Mouse (Mus musculus): Measurements from ENCODE around the gene C2cd5.

C2cd5 gene

DNA sequence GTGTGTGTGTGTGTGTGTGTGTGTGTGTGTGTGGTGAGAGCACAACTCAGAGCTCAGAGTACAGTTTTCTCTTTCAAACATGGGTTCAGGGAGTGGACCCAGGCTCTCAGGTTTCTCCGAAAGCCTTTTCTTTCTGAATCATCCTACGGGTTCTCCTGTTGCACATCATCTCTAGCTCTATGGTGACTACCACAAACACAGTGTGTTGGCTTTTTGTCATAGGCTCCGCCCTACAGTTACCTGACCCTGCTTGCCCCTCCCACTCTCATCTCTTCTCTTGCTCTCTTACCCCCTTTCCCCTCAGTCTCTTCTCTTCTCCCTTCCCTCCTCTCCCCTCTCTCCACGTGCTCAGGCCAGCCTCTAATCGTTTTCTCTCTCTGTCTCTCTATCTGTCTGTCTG is 15.6 kb upstream of the C2cd5 start:
- DNase-seq (ENCODE audit: low read depth, low spot score) = no peak

DNA sequence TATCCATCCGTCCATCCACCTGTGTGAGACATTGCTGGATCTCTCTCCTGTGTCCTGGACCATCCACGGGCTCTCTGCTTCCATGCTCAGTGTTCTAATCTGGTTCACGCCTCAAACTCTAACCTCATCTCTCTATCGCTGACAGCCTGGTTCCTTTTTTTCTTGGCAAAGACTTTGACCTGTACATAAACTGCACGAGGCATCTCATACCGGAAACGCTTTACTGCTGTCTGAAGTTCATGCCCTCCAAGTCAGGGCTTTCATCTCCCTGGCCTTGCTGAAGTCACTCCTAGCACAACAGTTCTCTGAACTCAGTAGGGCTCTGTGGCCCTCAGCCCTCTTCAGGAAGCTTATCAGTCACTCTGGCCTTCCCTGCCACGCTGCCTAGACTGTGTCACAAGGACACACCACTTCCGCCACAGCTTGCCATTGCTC is 15.1 kb upstream of the C2cd5 start:
- no peak for DNase-seq (ENCODE audit: low read depth, low spot score)

DNA sequence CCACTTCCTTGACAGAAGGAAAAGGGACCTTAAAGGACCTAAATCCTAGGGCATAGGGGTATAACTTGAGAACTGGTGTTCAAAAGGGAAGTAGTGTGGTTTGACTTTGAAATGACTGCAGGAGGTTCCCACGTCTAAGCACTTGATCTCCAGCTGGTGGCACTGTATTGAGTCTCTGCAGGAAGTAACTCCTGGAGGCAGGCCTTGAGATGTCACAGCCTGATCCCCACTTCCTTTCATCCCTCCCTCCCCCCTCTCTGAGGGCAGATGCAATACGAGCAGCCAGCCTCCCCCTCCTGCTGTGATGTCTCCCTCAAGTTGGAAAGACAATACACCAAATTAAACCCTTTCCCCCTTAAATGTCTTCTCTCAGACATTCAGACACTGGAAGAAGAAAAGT is 14.6 kb upstream of the C2cd5 start:
- DNase-seq (ENCODE audit: low read depth, low spot score) = no peak

DNA sequence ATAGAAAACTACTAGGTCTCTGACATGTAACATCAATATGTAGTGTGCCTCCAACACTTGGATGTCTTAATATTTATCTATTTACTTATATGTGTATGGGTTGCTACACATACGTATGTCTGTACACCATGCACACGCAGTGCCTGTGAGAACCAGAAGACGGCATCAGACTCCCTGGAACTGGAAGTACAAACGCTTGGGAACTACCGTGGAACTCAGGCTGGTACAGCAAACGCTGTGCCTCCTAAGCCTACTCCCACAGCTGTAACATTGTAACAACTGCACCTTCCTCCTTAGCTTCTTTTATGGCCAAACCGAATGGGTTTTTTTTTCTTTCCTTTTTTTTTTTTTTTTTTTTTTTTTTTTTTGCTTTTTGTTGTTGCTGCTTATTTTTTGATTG is 10.4 kb upstream of the C2cd5 start:
- DNase-seq (ENCODE audit: low read depth, low spot score) = no peak

DNA sequence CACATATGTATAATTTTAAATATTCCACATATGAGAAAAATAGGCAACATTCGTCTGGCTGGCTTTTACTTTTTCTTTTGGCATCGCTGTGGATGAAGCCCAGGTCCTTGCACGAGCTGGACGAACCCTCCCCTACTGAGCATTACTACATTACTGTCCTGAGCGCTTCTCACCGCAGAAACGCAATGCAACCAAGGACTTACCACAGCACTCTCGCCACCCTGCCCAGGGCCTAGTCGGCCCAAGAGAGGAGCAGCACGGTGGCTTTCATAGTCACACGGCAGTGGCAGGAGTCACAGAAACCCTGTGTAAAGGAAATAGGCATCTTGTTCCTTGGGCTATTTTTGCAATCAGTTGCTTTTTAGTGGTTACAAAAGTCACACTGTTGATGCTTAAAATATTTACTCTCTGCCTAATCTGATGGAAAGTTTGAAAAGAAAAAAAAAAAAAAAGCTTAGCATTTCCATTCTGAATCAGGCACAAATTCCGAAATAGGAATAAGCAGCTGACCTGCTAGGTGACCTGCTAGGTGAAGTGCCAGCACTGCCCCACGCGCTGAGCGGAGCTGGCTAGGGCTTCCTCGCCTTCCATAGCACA is 9.8 kb upstream of the C2cd5 start:
- no peak for DNase-seq (ENCODE audit: low read depth, low spot score)

DNA sequence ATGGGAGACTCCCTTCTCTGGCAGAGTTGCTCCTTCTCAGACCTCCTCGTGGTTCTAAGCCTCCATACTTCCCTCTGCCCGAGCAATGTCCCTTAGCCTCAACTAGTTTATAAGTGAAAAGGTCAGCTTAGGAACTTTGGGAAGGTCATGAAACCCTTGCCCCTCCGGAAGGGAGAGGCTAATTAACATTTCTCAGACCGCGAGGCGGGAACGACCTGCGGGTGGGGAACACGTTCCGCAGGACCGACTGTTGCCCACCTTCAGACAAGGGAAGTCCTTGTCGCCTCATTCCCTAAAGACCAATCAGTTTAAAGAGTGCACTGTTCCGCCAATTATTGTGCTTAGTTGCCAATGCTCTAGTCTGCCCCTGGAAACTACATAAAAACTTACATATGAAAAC is 8.1 kb upstream of the C2cd5 start:
- no peak for DNase-seq (ENCODE audit: low read depth, low spot score)

GRCm38 (mm10) chr6:143107611-143108010 is 7.7 kb upstream of the C2cd5 start:
- DNase-seq (ENCODE audit: low read depth, low spot score) = no peak

- DNase-seq (ENCODE audit: low read depth, low spot score) = no peak
These were observed 5.8 kb upstream of the C2cd5 start for GRCm38 (mm10) chr6:143105766-143106165.

GRCm38 (mm10) chr6:143103981-143104680 is 4.2 kb upstream of the C2cd5 start:
- no peak for DNase-seq (ENCODE audit: low read depth, low spot score)

DNA sequence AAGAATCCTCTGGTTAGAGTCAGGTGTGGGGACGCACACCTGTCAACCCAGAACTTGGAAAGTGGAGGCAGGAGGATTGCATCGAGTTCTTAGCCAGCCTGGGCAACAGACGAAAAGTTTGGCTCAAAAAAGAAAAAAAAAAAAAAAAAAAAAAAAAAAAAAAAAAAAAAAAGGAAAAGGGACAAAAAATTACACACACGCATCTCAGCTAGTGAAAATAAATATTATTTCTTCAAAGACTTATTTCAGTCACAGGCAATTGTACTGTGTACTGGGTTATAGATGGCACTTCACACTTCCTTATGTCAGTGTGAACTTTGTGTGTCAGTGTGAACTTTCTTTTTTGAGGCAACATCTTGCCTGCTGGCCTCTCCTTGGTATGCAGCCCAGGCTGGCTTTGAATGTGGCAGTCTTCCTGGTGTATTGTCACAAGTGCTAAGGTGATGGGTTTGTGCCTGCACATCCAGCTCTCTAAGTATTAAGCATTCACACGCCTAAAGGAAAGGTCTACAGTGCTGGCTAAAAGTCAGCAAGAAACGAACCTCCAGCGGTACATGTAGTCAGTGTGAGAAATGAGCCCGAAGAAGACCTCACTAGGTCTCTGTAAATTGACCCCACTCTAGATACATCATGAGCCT is 656 bp upstream of the C2cd5 start:
- DNase-seq (ENCODE audit: low read depth, low spot score) = no peak

DNA sequence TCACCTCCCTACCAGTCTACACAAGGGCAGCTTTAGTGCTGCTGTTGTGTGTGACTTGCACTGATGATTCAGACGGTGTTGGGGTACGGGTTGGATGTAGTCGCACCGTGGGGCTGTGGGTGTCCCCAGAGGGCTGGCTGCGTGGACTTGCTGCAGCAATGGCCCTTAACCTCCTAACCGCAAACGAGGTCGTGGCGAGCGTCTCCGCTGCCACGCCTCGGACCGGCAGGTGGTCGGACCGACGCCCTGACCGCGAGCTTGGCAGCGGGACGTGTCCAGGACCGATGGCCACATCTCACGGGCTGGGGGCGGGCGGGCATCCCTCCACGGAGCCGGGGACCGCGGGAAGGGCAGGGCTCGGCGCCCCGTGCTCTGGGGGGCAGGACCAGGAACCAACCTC is 660 bp downstream of the C2cd5 start:
- peak; percentile 5 for DNase-seq (ENCODE audit: low read depth, low spot score)

- peak; percentile 44 for DNase-seq (ENCODE audit: low read depth, low spot score)
These were observed 4.8 kb downstream of the C2cd5 start for GRCm38 (mm10) chr6:143095126-143095525.

GRCm38 (mm10) chr6:143092856-143093255 is 7.1 kb downstream of the C2cd5 start:
- DNase-seq (ENCODE audit: low read depth, low spot score) = no peak

DNA sequence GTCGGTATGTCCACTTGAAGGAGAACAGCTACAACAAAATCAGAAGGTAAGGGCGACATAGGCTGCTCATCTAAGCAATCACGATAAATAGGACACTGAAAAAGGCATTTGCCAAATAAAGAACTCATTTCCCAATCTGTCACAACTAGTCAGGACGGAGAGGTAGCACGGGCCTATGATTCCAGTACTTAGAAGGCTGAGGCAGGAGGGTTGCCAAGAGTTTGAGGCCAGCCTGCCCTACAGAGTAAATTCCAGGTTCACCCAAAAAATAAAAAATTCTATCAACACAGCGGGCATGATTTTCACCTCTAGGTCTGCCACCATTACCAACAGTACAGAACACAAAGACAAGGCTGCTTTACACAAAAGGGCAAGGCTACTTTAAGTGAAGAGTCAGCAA is 8.9 kb downstream of the C2cd5 start:
- DNase-seq (ENCODE audit: low read depth, low spot score) = no peak

GRCm38 (mm10) chr6:143087332-143087731 is 12.6 kb downstream of the C2cd5 start:
- no peak for DNase-seq (ENCODE audit: low read depth, low spot score)

DNA sequence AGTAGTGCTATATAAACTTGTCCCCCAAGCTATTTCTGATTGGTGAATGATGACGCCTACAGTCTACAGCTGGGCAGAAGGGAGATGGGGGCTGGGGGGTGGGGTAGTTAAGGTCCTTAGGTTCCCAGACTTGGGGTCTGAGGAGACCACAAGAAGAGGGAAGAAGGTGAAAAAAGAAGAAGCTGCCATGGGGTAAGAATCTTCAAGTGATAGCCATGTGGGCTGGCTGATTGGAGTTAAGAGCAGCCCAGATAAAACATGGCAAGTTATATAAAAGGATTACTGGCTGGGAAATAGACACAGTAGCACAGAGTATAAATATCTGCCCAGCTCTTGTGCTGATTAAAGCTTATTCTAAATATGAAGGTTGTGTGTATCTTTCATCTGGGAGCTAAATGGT is 14.0 kb downstream of the C2cd5 start:
- DNase-seq (ENCODE audit: low read depth, low spot score) = no peak

DNA sequence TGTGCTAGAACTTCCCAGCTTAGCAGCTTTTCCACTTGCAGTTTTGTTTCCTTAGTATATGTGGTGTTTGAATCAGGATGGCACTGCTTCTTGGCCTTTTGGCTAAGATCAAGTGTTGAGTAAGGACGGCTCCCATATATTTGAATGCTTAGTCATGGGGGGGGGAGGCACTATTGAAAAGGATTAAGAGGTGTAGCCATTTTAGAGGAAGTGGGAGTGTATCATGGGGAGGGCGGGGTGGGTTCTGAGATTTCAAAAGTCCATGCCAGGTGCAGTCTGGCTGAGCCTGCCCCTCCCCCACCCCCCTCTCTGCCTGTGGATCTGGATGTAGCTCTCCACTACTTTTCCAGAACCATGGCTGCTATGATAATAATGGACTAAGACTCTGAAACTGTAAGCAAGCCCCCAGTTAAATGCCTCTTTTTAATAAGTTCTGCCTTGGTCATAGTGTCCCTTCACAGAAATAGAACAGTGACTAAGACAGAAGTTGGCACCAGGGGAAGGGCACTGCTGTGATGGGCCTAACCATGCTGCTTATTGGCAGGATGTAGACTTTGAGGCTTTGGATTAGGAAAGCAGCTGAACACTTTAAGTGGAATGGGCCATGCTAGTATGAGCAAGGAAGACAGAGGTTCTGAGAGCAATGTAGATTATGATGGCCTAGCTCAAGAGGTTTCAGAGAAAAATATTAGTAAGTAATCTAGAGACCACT is 15.5 kb downstream of the C2cd5 start:
- no peak for DNase-seq (ENCODE audit: low read depth, low spot score)

DNA sequence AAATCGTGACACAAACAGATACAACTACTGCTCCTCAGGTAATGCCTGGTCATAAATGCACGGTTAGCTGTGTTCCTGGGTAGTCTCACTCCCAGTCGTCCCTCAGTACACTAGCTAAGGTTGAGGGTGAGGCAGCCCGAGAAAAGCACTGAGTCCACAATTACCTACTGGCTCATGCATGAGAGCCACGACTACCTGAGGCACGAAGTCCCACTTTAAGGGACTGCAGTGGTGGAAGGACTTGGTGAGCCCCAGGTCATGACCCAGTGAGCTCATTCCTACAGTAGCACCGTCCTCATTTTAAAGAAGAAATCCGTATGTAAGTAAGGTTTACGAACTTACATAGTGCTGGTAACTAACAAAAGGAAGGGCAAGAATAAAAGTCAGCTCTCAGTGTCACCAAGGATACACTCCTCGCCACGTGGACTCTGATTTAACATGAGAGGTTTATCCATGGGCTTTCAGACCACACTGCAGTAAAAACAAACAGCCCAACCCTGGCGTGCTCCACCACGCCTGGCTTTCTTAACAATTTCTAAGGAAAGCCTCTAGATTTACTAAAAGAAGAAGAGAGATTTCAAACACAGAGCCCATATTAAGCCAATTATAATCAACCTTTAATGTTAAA is 18.3 kb downstream of the C2cd5 start:
- DNase-seq (ENCODE audit: low read depth, low spot score) = no peak

DNA sequence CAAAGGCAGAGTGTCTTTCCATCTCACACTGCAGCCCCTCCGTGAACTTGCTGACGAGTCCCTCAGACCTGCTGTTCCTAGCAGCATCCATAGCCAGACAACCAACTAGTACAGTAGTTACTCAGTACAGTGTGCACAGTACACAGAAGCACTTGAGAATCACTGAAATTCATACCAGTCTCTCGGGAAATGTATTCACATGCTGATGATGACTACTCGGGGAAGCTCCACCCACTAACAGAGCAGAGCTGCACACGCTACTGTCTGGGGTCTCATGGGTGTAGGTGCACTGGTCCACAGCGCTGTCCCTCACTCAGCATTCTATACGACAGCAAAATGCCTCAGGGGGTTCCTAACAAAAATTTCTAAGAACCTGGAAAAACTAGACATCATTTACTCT is 19.2 kb downstream of the C2cd5 start:
- DNase-seq (ENCODE audit: low read depth, low spot score) = no peak

DNA sequence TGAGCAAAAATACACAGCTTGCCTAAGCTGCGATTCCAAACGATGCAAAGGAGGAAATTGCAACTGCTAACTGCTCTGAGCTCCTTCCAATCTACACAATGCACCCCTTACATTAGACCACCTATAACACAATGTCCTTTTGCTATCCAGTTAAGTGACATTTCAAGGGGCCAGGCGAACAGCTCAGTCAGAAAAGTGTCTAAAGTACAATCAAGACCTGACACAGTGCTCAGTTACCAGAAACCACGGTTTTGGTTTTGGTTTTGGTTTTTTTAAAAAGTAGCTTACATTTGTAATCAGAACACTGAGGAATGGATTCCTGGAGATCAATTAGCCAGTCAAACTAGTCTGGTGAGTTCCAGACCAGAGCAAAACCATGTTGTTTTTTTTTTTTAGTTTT is 20.8 kb downstream of the C2cd5 start:
- DNase-seq (ENCODE audit: low read depth, low spot score) = no peak

GRCm38 (mm10) chr6:143076461-143076860 is 23.5 kb downstream of the C2cd5 start:
- no peak for DNase-seq (ENCODE audit: low read depth, low spot score)

DNA sequence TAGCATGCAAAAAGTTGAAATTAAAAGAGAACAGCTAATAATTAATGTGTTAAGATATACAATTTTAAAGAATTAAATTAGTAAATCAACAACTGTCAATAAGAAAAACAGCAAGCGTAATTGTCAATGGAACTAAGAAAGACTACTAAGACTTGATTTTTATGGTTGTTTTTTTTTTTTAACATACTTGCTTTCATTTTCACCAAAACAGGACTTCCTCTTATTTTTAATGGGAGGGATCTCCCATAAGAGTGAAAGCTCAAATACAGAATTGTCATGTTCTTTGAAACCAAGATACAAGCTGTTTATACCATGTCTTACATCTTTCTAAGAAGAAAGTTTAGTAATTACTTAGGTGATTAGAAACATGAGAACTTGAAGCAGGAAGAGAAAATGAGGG is 26.0 kb downstream of the C2cd5 start:
- no peak for DNase-seq (ENCODE audit: low read depth, low spot score)
